Comparison of ENCODE assay signal across 26 mouse cellular contexts in the genomic region with DNA sequence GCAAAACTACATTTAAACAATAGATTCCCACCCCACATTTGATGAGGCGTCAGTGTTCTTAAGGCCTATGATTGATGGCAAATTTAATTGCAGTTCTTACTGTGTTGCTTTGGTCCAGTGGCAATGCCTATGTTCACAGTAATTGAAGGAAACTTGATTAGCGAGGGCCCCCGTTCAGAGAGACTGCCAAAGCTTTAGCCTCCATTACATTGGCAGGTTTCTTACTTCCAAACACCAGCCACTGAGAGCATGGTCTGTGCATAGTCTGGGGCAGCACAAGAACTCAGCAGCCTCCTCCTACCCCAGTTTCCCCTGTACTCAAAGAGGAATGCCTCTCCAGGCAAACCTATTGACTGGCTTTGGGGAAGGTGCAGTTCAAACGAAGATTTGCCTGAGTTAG. TPM values are rescaled to one million over a fixed set of nuclear protein-coding genes. Genes with fewer than 3 reads are reported as not detected.
DNase-seq lines count a peak whose midpoint lies in the region; ATAC-seq and TF ChIP-seq lines count a peak whose summit lies in the region.
"Had no signal": no experiment of that assay in that cellular context is flagged by ENCODE, and none has a peak within 500 bp of the region (broad histone marks: within the 10 kb centered on the region; RNA-seq: fewer than 3 reads in every experiment).

No protein-coding gene starts in this region.

- no peaks in the 10 kb centered on the region for H3K36me3 ChIP-seq in forebrain, embryonic 15.5 days
- H3K36me3 ChIP-seq in forebrain, embryonic 10.5 days (replicated peaks) = no peaks in the 10 kb centered on the region
- no peaks in the 10 kb centered on the region for H3K36me3 ChIP-seq in kidney, postnatal 0 days (ENCODE audit: insufficient read depth, low read length)
- H3K36me3 ChIP-seq: embryonic facial prominence, embryonic 10.5 days; embryonic facial prominence, embryonic 13.5 days; hindbrain, embryonic 12.5 days had no signal

- no peak overlapping the region for H3K9ac ChIP-seq in forebrain, embryonic 15.5 days (replicated peaks)
- H3K9ac ChIP-seq in kidney, postnatal 0 days (ENCODE audit: low read depth, low read length) = no peak overlapping the region
- H3K9ac ChIP-seq: embryonic facial prominence, embryonic 13.5 days; hindbrain, embryonic 12.5 days had no signal

- WGBS in forebrain, embryonic 15.5 days = 21% methylated on average over 4 of the region's 4 CpGs
- 52% methylated on average over 4 of the region's 4 CpGs for WGBS in forebrain, embryonic 10.5 days
- WGBS in kidney, postnatal 0 days = 38% methylated on average over 4 of the region's 4 CpGs

- no peak for DNase-seq in forebrain, embryonic 10.5 days (ENCODE audit: extremely low spot score, low spot score)
- peak; percentile 7 for DNase-seq in kidney, postnatal 0 days (ENCODE audit: low spot score)
- DNase-seq in kidney, adult 18-20 months = no peak
- DNase-seq in brain, embryonic 14.5 days (ENCODE audit: low read depth) = peak; percentile 66
- peak; percentile 17 for DNase-seq in retina, embryonic 14.5 days (ENCODE audit: low spot score)
- no peak for DNase-seq in testis, postnatal 10 days (ENCODE audit: low spot score)
- DNase-seq: adrenal gland, adult 2 months; adrenal gland, postnatal 14 days; cerebellum, adult 11-12 months; cerebellum, adult 8-10 months; cerebellum, postnatal 10 days; cerebellum, postnatal 36 days; embryo, embryonic 11 days; gastrocnemius, adult 2 months; gastrocnemius, postnatal 14 days; heart, adult 11 months had no signal

- ATAC-seq in forebrain, embryonic 15.5 days (replicated peaks) = peak; percentile 43; the same call in 1 of the 2 replicates
- ATAC-seq in kidney, postnatal 0 days (replicated peaks; ENCODE audit: low FRiP score, low read depth) = no peak
- ATAC-seq: CD4-positive, CD25-positive, alpha-beta regulatory T cell, adult 4 months; hindbrain, postnatal 0 days; inflammation-experienced regulatory T-cells, adult 6 months; intestine, embryonic 16.5 days had no signal

- no peak for TF ChIP-seq POLR2A in brain, embryonic 14.5 days (IDR thresholded peaks at IDR 0.05; ENCODE audit: borderline replicate concordance, extremely low read depth, insufficient read depth, insufficient read length, poor library complexity, severe bottlenecking)

- TF ChIP-seq CTCF in kidney, postnatal 0 days (IDR thresholded peaks at IDR 0.05; ENCODE audit: low read depth) = no peak
- no peak for TF ChIP-seq CTCF in brain, embryonic 14.5 days (IDR thresholded peaks at IDR 0.05; ENCODE audit: borderline replicate concordance, extremely low read depth, insufficient read depth, insufficient read length)

- no peaks in the 10 kb centered on the region for H3K9me3 ChIP-seq in forebrain, embryonic 15.5 days
- H3K9me3 ChIP-seq in forebrain, embryonic 10.5 days = no peaks in the 10 kb centered on the region
- H3K9me3 ChIP-seq in kidney, postnatal 0 days (replicated peaks; ENCODE audit: low read length) = no peaks in the 10 kb centered on the region
- H3K9me3 ChIP-seq: embryonic facial prominence, embryonic 10.5 days; embryonic facial prominence, embryonic 13.5 days; hindbrain, embryonic 12.5 days had no signal

- no peaks in the 10 kb centered on the region for H3K27me3 ChIP-seq in forebrain, embryonic 15.5 days
- no peaks in the 10 kb centered on the region for H3K27me3 ChIP-seq in forebrain, embryonic 10.5 days (ENCODE audit: poor library complexity, severe bottlenecking)
- H3K27me3 ChIP-seq in kidney, postnatal 0 days (ENCODE audit: insufficient read depth, low read length) = no peaks in the 10 kb centered on the region
- H3K27me3 ChIP-seq: embryonic facial prominence, embryonic 13.5 days; hindbrain, embryonic 12.5 days had no signal

- H3K4me3 ChIP-seq in forebrain, embryonic 15.5 days = no peak overlapping the region
- no peak overlapping the region for H3K4me3 ChIP-seq in forebrain, embryonic 10.5 days
- H3K4me3 ChIP-seq in kidney, postnatal 0 days (replicated peaks; ENCODE audit: low read depth, low read length) = no peak overlapping the region
- H3K4me3 ChIP-seq: embryonic facial prominence, embryonic 10.5 days; embryonic facial prominence, embryonic 13.5 days; erythroblast, embryonic 14.5 days; gastrocnemius, adult 2 months; hindbrain, embryonic 12.5 days had no signal

- no peak overlapping the region for H3K27ac ChIP-seq in forebrain, embryonic 15.5 days (replicated peaks)
- H3K27ac ChIP-seq in forebrain, embryonic 10.5 days = no peak overlapping the region
- no peak overlapping the region for H3K27ac ChIP-seq in kidney, postnatal 0 days
- H3K27ac ChIP-seq: embryonic facial prominence, embryonic 10.5 days; embryonic facial prominence, embryonic 13.5 days; gastrocnemius, adult 2 months; hindbrain, embryonic 12.5 days; hindbrain, postnatal 0 days had no signal

- no peak overlapping the region for H3K4me2 ChIP-seq in forebrain, embryonic 15.5 days (replicated peaks)
- no peak overlapping the region for H3K4me2 ChIP-seq in kidney, postnatal 0 days (ENCODE audit: low read length)
- H3K4me2 ChIP-seq: embryonic facial prominence, embryonic 13.5 days; heart, embryonic 11.5 days; hindbrain, embryonic 12.5 days had no signal

- H3K4me1 ChIP-seq in forebrain, embryonic 15.5 days = no peaks in the 10 kb centered on the region
- peaks cover 26% of the 10 kb centered on the region for H3K4me1 ChIP-seq in forebrain, embryonic 10.5 days
- no peaks in the 10 kb centered on the region for H3K4me1 ChIP-seq in kidney, postnatal 0 days (replicated peaks; ENCODE audit: insufficient read depth, low read length)
- H3K4me1 ChIP-seq: embryonic facial prominence, embryonic 13.5 days; hindbrain, embryonic 12.5 days had no signal

RNA-seq across cellular contexts. Expression of gene Ccdc149, which starts 42.7 kb away (rescaled TPM):
- 11.2 and 11.7 TPM in 2 replicates for polyA plus RNA-seq in forebrain, embryonic 15.5 days (2015; fragmentation: Nextera tagmentation; extraction: Ambion mirVana)
- polyA plus RNA-seq in forebrain, embryonic 10.5 days (2016; fragmentation: Nextera tagmentation; extraction: Ambion mirVana) = 1.5 and 2.7 TPM in 2 replicates
- polyA plus RNA-seq in kidney, postnatal 0 days (2015; fragmentation: Nextera tagmentation; extraction: Ambion mirVana) = 3.5 and 3.6 TPM in 2 replicates
- 8.0 and 11.3 TPM in 2 replicates for polyA plus RNA-seq in brain, embryonic 14.5 days (2012; rRNA removed)
- polyA plus RNA-seq: CD4-positive, CD25-positive, alpha-beta regulatory T cell, adult 4 months; erythroblast, embryonic 14.5 days; inflammation-experienced regulatory T-cells, adult 6 months had no signal

Comparison
In these comparisons a context has a peak if more than half of its experiments do, and no peak if none do; other contexts are left out.
1. DNase-seq: peak in kidney, postnatal 0 days (single experiment), brain, embryonic 14.5 days (single experiment) and retina, embryonic 14.5 days (single experiment); none in forebrain, embryonic 10.5 days (single experiment), kidney, adult 18-20 months (single experiment) and testis, postnatal 10 days (single experiment).